Mouse (Mus musculus): ENCODE measurements around the gene Zmat3.

Gene Zmat3

GRCm38 (mm10) chr3:32372470-32372869 lies 6.7 kb upstream of the Zmat3 start:
- no peak for DNase-seq (ENCODE audit: extremely low read depth, low read depth, low spot score)

GRCm38 (mm10) chr3:32371957-32372356 lies 6.1 kb upstream of the Zmat3 start:
- DNase-seq (ENCODE audit: extremely low read depth, low read depth, low spot score): no peak

GRCm38 (mm10) chr3:32367516-32367915 lies 1.7 kb upstream of the Zmat3 start:
- no peak for DNase-seq (ENCODE audit: extremely low read depth, low read depth, low spot score)

GRCm38 (mm10) chr3:32366246-32366734 lies 476 bp upstream of the Zmat3 start:
- no peak for DNase-seq (ENCODE audit: extremely low read depth, low read depth, low spot score)

GRCm38 (mm10) chr3:32364841-32365545 lies 821 bp downstream of the Zmat3 start:
- no peak for DNase-seq (ENCODE audit: extremely low read depth, low read depth, low spot score)

GRCm38 (mm10) chr3:32364195-32364594 lies 1.6 kb downstream of the Zmat3 start:
- DNase-seq (ENCODE audit: extremely low read depth, low read depth, low spot score): no peak

GRCm38 (mm10) chr3:32361221-32361620 lies 4.6 kb downstream of the Zmat3 start:
- DNase-seq (ENCODE audit: extremely low read depth, low read depth, low spot score): no peak

GRCm38 (mm10) chr3:32347881-32348280 lies 17.9 kb downstream of the Zmat3 start:
- DNase-seq (ENCODE audit: extremely low read depth, low read depth, low spot score): no peak

GRCm38 (mm10) chr3:32345249-32345648 lies 20.6 kb downstream of the Zmat3 start:
- DNase-seq (ENCODE audit: extremely low read depth, low read depth, low spot score): no peak

GRCm38 (mm10) chr3:32344825-32345224 lies 21.0 kb downstream of the Zmat3 start:
- DNase-seq (ENCODE audit: extremely low read depth, low read depth, low spot score): no peak

GRCm38 (mm10) chr3:32343371-32343770 lies 22.4 kb downstream of the Zmat3 start:
- DNase-seq (ENCODE audit: extremely low read depth, low read depth, low spot score): no peak

GRCm38 (mm10) chr3:32341434-32341833 lies 24.4 kb downstream of the Zmat3 start:
- DNase-seq (ENCODE audit: extremely low read depth, low read depth, low spot score): no peak

GRCm38 (mm10) chr3:32338231-32338630 lies 27.6 kb downstream of the Zmat3 start:
- no peak for DNase-seq (ENCODE audit: extremely low read depth, low read depth, low spot score)

- DNase-seq (ENCODE audit: extremely low read depth, low read depth, low spot score): no peak
Measured at GRCm38 (mm10) chr3:32337770-32338169, 28.0 kb downstream of the Zmat3 start.

GRCm38 (mm10) chr3:32334901-32335300 lies 30.9 kb downstream of the Zmat3 start:
- no peak for DNase-seq (ENCODE audit: extremely low read depth, low read depth, low spot score)

GRCm38 (mm10) chr3:32333456-32334086 lies 32.2 kb downstream of the Zmat3 start:
- DNase-seq (ENCODE audit: extremely low read depth, low read depth, low spot score): no peak

GRCm38 (mm10) chr3:32317901-32318416 lies 47.9 kb downstream of the Zmat3 start:
- no peak for DNase-seq (ENCODE audit: extremely low read depth, low read depth, low spot score)

GRCm38 (mm10) chr3:32317165-32317900 lies 48.5 kb downstream of the Zmat3 start:
- no peak for DNase-seq (ENCODE audit: extremely low read depth, low read depth, low spot score)

GRCm38 (mm10) chr3:32314746-32315145 lies 51.1 kb downstream of the Zmat3 start:
- no peak for DNase-seq (ENCODE audit: extremely low read depth, low read depth, low spot score)

GRCm38 (mm10) chr3:32304171-32304570 lies 61.6 kb downstream of the Zmat3 start:
- no peak for DNase-seq (ENCODE audit: extremely low read depth, low read depth, low spot score)

GRCm38 (mm10) chr3:32292001-32292400 lies 73.8 kb downstream of the Zmat3 start:
- DNase-seq (ENCODE audit: extremely low read depth, low read depth, low spot score): no peak

Data from fat pad, adult 2 months (tissue).